Mouse (Mus musculus) brain, embryonic 18.5 days (tissue): ENCODE measurements around the gene Ssty2.
"Not testable (repeated sequence)": the region's sequence is repeated elsewhere in the genome, so short reads cannot be mapped to it uniquely, and the experiment has no call there.

Source experiments
- DNase-seq: peaks from one replicate; pipeline ENCODE4 v3.0.0-alpha.2; 2012; ENCODE audit warnings: low read depth, low spot score

Gene Ssty2

DNA sequence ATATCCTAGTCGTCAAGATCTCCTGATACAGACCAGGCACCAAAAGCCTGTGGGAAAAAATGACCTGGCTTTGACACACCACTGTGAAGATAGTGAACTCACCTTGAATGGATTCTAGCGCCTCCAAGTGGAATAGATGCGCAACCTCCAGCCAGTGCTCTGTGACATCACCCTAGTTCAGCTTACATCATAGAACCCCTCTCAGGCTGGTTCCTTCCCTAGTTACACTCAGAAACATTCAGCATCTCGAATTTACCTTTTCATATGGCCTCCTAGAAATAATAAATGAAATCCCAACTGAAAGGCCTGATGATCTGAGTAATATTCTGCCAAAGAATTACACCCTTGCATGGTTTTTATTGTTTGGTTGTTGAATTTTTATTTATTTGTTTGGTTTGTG lies at the start of gene Ssty2:
Gene Ssty2, minus strand, starts transcription at position 101 of the 400 bp plus-strand sequence.
- DNase-seq = not testable (repeated sequence)
